Mouse (Mus musculus) olfactory bulb, adult 2 months (tissue): ENCODE measurements around the gene Fnbp1.

ENCODE experiments used
- CTCF ChIP-seq: fragments of 200-500 bp; IDR thresholded peaks from 2 replicates; pipeline ENCODE4 v1.5.1; 2012; ENCODE audit warnings: low read depth, mild to moderate bottlenecking, low read length, moderate library complexity; ENCODE audit not compliant: insufficient read depth
- POLR2A ChIP-seq: fragments of 200-500 bp; IDR thresholded peaks from 2 replicates; pipeline ENCODE4 v1.6.1; 2012; ENCODE audit warnings: mild to moderate bottlenecking, low read depth, low read length, moderate library complexity; ENCODE audit not compliant: insufficient read depth

DNA sequence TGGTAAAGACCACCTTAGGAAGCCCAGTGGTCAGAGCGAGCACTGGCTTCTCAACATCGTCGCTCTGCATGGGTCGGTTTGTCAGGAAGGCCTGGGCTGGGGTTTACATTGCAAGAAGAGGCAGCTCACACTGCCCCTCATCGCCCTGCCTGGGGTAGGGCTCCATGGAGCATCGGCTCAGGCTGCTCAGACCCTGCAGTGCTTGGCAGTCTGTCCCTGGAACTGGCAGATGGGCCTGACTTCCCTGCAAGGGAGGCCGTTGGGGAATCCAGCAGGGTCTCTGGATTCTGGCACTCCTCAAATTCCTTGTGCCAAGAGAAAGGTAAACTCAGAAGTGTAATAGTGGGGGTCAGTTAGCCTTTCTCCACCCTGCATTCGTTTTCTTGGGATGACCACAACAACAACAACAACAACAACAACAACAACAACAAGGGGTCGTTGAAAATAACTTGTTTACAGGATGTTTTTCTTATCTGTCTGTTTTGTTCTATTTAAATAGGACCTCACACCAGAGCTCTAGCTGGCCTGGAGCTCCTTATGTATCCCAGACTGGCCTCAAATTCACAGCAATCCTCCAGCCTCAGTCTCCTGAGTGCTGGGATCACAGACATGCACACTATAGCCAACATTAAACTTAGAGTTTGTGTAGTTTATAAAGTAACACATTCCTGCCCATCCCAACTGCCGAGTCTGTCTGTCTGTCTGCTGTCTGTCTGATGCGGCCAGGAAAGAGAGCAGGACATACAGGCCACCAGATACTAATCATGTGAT lies 75.6 kb downstream of the Fnbp1 start:
- TF ChIP-seq POLR2A (no peak), CTCF (no peak)
